Mouse (Mus musculus) left cerebral cortex, adult 2 months (tissue): ENCODE data around the gene Alkbh2. TPM values are rescaled to one million over a fixed set of nuclear protein-coding genes. Genes with fewer than 3 reads are reported as not detected.

Experiments
- DNase-seq, 2 experiments: peaks; one replicate each; pipeline ENCODE4 v3.0.0; 2021 to 2022; ENCODE audit warnings: low spot score in 2 of 2, mixed read lengths in 1 of 2; ENCODE audit errors: extremely low spot score in 1 of 2
- H3K27ac ChIP-seq: fragments of 200-600 bp; 2 replicates; pipeline ENCODE4 v1.8.1; 2022
- H3K4me3 ChIP-seq: fragments of 200-600 bp; 2 replicates; pipeline ENCODE4 v1.8.1; 2022
- CTCF ChIP-seq: fragments of 200-600 bp; IDR thresholded peaks from 2 replicates; pipeline ENCODE4 v1.8.1; 2022; ENCODE audit warnings: antibody characterized with exemption, mild to moderate bottlenecking, moderate library complexity
- intact Hi-C: fragments of 180-260 bp; cut with DNase I; formaldehyde crosslinking; loops from one replicate; pipeline ENCODE4 v1.15.1; 2025
- long read RNA-seq, 2 experiments: library from polyadenylated mRNA; stranded (forward); transcript quantifications; one replicate each; pipeline ENCODE4 v2.0.0; 2021; ENCODE audit warnings: borderline mapping rate in 2 of 2
- total RNA-seq, 2 experiments: library from RNA; stranded (reverse); gene quantifications; 2 replicates each; pipeline ENCODE4 v1.2.3; 2021

The Alkbh2 gene
- 1 to 10 TPM; 5.9 to 7.2 TPM for total RNA-seq
- long read RNA-seq, experiment 1, partial matches to known transcripts, result 1 of 3 reads
- long read RNA-seq, experiment 1, other reads (novel, unspliced or antisense), result 2 of 3 reads
- long read RNA-seq, experiment 2, partial matches to known transcripts, result 0 of 4 reads
- long read RNA-seq, experiment 2, other reads (novel, unspliced or antisense), result 2 of 4 reads

- peak; percentile 69 to 84 for DNase-seq
- Histone ChIP-seq H3K27ac (peak within 1 kb of the TSS; percentile 81), H3K4me3 (peak within 1 kb of the TSS; percentile 86)
- intact Hi-C loops, result loop anchor here (5.0 kb wide), 1 partner anchor 35 kb away; the partner anchor contains the start of gene Svop
- TF ChIP-seq CTCF, result peak; percentile 100
Observed at GRCm38 (mm10) chr5:114127374-114128349, at the start of gene Alkbh2. Gene Alkbh2, minus strand, starts transcription at chr5:114128218.

DNA sequence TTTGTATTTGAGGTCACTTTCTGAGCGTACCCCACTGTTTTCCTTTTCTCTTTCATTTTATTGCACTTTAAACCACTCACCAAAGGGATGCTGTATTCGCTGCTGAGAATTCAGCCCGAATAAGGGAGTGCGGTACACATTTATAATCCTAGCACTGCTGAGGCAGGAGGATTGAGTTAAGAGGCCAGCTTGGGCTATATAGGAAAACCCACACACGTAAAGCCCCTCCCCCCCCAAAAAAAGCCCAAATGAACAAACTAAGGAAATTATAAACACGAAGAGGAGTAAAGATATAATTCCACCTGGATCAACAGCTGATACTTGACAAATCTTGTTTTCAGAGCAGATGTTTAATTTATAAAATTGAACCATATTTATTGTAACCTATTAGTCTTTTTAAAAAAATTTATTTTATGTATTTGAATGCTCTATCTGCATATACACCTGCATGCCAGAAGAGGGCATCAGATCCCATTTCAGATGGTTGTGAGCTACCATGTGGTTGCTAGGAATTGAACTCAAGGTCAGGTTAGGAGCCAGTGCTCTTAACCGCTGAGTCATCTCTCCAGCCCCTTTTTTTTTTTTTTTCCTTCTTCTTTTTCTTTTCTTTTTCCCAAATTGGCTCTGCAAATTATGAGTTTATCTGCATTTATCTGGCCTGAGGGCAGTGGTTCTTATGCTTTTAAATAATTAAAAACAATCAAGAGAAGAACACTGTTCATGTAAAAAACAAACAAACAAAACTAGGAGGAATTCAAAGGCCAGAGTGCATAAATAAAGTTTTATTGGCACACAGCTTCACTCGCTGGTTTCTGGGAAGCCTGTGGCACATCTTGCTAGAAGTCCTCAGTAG lies 48.8 kb upstream of the Alkbh2 start:
- TF ChIP-seq CTCF, result peak; percentile 25
- DNase-seq, result no peak
- Histone ChIP-seq H3K4me3 (peak overlapping the region; percentile 43), H3K27ac (no peak overlapping the region; the same call in 1 of the 2 replicates)
- intact Hi-C loops, result no loop called here

- H3K4me3 ChIP-seq, result peak overlapping the region; percentile 43
- intact Hi-C loops, result no loop called here
- H3K27ac ChIP-seq, result peak overlapping the region; percentile 49
- DNase-seq, result peak; percentile 51 to 72
- no peak for TF ChIP-seq CTCF
Observed at GRCm38 (mm10) chr5:114175596-114176171, 47.7 kb upstream of the Alkbh2 start.

- no peak for DNase-seq
- no peak overlapping the region for H3K27ac ChIP-seq
- intact Hi-C loops, result no loop called here
- no peak overlapping the region for H3K4me3 ChIP-seq
- TF ChIP-seq CTCF, result no peak; the same call in 1 of the 2 replicates
Observed at GRCm38 (mm10) chr5:114174639-114175038, 46.6 kb upstream of the Alkbh2 start.

DNA sequence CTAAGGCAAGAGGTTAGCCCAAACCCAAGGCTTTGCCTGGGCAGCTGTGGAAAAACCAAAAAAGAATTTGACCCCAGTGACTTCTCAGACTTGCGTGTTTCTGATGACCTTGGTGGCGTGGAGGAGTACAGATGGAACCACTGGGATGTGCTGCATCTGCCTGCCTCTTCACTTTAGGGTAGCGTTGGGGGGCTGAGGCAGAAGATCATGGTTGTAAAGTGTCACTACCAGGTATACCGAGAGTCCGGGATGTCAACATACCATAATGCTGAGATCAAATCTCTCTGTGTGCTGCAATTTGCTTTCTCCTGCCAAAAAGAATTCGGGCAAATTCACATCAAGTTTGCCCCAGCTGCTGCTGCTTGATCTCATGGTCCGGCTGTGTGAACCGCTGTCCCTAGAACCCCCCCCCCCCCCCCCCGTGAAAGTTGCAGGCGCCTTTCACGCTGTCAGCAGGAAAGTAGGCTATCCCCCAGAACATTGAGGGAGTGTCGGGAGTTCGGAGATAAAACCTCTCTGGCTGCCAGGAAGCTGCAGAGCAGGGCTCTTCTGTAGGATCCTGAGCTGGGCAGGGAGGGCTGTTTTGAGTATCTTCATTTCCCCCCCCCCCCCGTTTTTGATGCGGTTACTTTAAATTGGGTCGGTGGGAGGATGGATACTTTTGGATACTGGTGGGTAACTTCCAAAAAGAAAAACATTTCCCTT lies 46.0 kb upstream of the Alkbh2 start:
- intact Hi-C loops, result no loop called here
- Histone ChIP-seq H3K4me3 (no peak overlapping the region), H3K27ac (no peak overlapping the region)
- TF ChIP-seq CTCF, result no peak
- no peak for DNase-seq

DNA sequence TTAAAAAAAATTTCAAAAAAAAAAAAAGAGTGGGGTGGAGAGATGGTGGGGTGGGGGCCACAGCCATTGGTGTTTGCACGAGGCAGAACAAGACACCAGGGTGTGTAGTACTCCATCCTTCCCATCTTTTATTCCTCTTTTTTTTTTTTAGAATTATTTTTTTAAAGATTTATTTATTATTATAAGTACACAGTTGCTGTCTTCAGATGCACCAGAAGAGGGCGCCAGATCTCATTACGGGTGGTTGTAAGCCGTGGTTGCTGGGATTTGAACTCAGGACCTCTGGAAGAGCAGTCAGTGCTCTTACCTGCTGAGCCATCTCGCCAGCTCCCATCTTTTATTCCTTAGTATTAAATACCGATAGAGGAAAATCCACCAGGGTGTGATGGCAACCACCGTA lies 45.4 kb upstream of the Alkbh2 start:
- intact Hi-C loops, result no loop called here
- peak; percentile 38 for TF ChIP-seq CTCF
- no peak for DNase-seq
- Histone ChIP-seq H3K4me3 (no peak overlapping the region), H3K27ac (no peak overlapping the region)

GRCm38 (mm10) chr5:114172936-114173335 lies 44.9 kb upstream of the Alkbh2 start:
- intact Hi-C loops, result no loop called here
- DNase-seq, result no peak
- no peak overlapping the region for H3K27ac ChIP-seq
- H3K4me3 ChIP-seq, result no peak overlapping the region
- no peak for TF ChIP-seq CTCF

GRCm38 (mm10) chr5:114170345-114170744 lies 42.3 kb upstream of the Alkbh2 start:
- no peak for DNase-seq
- no peak for TF ChIP-seq CTCF
- intact Hi-C loops, result no loop called here
- Histone ChIP-seq H3K4me3 (no peak overlapping the region), H3K27ac (no peak overlapping the region)

DNA sequence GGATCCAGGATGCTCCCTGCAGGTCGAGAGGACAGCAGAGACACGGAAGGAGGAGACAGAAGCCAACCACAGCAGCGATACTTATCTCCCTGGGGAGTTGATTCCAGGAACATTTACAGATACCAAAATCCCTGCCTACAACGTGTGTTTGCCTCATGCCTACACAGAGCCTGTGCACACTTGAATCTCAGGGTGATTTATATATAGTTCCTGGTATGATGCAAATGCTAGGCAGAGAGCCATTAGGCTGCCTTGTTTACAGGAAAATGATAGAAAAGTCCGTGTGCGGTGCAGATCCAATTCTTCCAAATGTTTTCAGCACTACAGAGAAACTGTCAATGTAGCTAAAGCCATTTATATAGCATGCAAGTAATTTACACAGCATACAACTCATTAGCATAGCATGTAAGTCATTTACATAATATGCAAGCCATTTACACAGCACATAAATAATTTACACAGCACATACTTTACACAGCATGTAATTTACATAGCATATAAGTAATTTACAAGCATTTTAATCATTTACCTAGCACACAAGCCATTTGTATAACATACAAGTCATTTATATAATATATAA lies 35.2 kb upstream of the Alkbh2 start:
- no peak for TF ChIP-seq CTCF
- no peak for DNase-seq
- Histone ChIP-seq H3K4me3 (no peak overlapping the region), H3K27ac (peak overlapping the region; percentile 13; the same call in 1 of the 2 replicates)
- intact Hi-C loops, result loop anchor here (5.0 kb wide), 1 partner anchor 144 kb away; no protein-coding TSS in a partner anchor

DNA sequence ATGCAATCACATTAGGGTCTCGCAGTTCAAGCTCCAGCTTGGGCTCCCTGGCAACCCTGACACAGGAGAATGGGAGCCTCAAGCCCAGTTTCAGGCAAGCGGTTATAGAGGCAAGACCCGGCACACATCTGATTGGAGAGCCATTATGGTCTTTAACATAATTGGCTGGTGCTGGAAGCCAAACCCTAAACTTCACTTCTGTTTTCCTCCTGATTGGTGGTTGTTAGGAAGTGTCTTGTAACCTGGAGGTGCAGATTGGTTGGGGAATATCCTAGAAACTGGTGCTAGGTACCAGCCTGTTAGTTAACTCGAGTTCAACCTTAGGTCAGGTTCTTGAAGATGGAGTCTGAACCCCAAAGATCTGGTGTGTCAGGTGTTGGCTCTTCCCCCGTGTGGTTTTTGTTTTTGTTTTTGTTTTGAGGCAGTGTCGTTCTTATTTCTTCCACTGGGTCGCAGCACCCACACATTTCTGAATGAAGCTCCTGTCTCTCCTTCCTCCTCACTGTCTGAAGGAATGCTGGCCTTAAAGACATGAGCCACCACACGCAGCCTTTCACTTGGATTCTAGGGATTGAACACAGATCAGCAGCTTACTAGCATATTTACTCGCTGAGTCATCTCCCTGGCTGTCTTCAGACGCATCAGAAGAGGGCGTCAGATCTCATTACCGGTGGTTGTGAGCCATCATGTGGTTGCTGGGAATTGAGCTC lies 34.2 kb upstream of the Alkbh2 start:
- peak; percentile 11; the same call in 1 of the 2 replicates for TF ChIP-seq CTCF
- intact Hi-C loops, result loop anchor here (5.0 kb wide), 1 partner anchor 145 kb away; no protein-coding TSS in a partner anchor
- Histone ChIP-seq H3K27ac (no peak overlapping the region), H3K4me3 (no peak overlapping the region)
- DNase-seq, result no peak
